Mouse (Mus musculus) cerebellum, postnatal 25 days (tissue): Measurements from ENCODE around the gene Ltbr.
"Not testable (repeated sequence)": the region's sequence is repeated elsewhere in the genome, so short reads cannot be mapped to it uniquely, and the experiment has no call there.

Experiments used
- DNase-seq, 2 experiments: peaks; one replicate each; pipeline ENCODE4 v3.0.0; 2021; ENCODE audit warnings: mixed read lengths in 2 of 2

The Ltbr gene

GRCm38 (mm10) chr6:125266600-125266999 is 47.1 kb downstream of the Ltbr start:
- DNase-seq, result not testable (repeated sequence)

GRCm38 (mm10) chr6:125266091-125266490 is 47.6 kb downstream of the Ltbr start:
- DNase-seq, result no peak

DNA sequence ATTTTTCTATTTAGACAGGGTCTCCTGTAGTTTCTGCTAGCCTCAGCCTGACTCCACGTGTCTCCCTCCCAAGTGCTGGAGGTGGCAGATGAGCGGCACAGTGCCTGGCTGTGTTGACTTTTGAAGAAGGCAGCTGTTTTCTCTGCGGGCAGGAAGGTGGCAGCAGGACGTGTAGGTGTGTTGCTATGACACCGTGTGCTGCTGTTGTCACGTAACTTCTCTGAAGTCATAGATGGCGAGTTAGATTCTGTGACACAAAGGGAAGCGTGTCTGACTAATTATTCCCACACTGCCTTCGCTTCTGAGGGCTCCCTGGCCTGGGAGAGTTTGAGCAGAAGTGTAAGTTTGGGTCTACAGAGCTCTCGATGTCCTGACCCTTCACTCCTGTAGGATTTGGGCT is 48.4 kb downstream of the Ltbr start:
- DNase-seq, result no peak

DNA sequence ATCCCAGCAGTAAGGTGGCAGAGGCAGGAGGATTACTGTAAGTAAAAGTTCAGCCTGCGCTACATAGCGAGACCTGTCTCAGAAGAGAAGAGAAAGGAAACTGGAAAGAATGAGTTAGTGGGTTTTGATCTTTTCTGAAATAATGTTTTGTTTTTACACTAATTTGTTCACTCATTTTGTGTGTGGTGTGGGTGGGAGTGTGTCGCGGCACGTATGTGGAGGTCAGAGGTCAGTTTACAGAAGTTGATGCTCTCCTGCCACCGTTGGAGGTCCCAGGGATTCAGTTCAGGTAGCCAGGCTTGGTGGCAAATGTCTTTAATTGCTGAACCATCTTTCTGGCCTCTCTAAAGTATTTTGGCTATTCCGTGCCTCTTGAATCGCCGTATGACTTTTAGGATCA is 49.5 kb downstream of the Ltbr start:
- no peak for DNase-seq

- no peak for DNase-seq
Measured at GRCm38 (mm10) chr6:125260006-125260555, 53.6 kb downstream of the Ltbr start.
